Mouse (Mus musculus) testis, adult 2 months (tissue): ENCODE results near the gene Vps8. TPM values are rescaled to one million over a fixed set of nuclear protein-coding genes. Genes with fewer than 3 reads are reported as not detected.

ENCODE experiments used
- H3K27ac ChIP-seq: fragments of 200-500 bp; 2 replicates; pipeline ENCODE4 v1.5.1; 2012; ENCODE audit warnings: low read depth, low read length; ENCODE audit not compliant: control insufficient read depth, insufficient read depth
- H3K27me3 ChIP-seq: fragments of 200-500 bp; 2 replicates; pipeline ENCODE4 v1.6.1; 2012; ENCODE audit warnings: mild to moderate bottlenecking, low read length, moderate library complexity; ENCODE audit not compliant: control insufficient read depth, insufficient read depth
- H3K36me3 ChIP-seq: fragments of 200-500 bp; 2 replicates; pipeline ENCODE4 v1.6.1; 2012; ENCODE audit warnings: mild to moderate bottlenecking, low read length; ENCODE audit not compliant: control insufficient read depth, insufficient read depth
- H3K4me1 ChIP-seq: fragments of 200-500 bp; 2 replicates; pipeline ENCODE4 v1.6.1; 2012; ENCODE audit warnings: low read length; ENCODE audit not compliant: control insufficient read depth, insufficient read depth
- H3K4me3 ChIP-seq: fragments of 200-500 bp; 2 replicates; pipeline ENCODE4 v1.5.1; 2012; ENCODE audit warnings: low read depth, mild to moderate bottlenecking, low read length, moderate library complexity, mixed read lengths; ENCODE audit not compliant: control insufficient read depth
- CTCF ChIP-seq: fragments of 200-500 bp; IDR thresholded peaks from 2 replicates; pipeline ENCODE4 v1.5.1; 2012; ENCODE audit warnings: low read depth, mild to moderate bottlenecking, inconsistent platforms, low read length, moderate library complexity; ENCODE audit not compliant: control insufficient read depth, insufficient read depth, insufficient replicate concordance
- POLR2A ChIP-seq: fragments of 200-500 bp; IDR thresholded peaks from 2 replicates; pipeline ENCODE4 v1.6.1; 2012; ENCODE audit warnings: low read depth, mild to moderate bottlenecking, inconsistent platforms, low read length, moderate library complexity; ENCODE audit not compliant: control insufficient read depth
- polyA plus RNA-seq: library from polyadenylated mRNA; depleted of rRNA; stranded (reverse); fragments of >200 nt; gene quantifications from 2 replicates; pipeline ENCODE4 v1.2.3, GENCODE M21; 2012

The Vps8 gene
- polyA plus RNA-seq, 1 experiment, result 9.6 TPM

DNA sequence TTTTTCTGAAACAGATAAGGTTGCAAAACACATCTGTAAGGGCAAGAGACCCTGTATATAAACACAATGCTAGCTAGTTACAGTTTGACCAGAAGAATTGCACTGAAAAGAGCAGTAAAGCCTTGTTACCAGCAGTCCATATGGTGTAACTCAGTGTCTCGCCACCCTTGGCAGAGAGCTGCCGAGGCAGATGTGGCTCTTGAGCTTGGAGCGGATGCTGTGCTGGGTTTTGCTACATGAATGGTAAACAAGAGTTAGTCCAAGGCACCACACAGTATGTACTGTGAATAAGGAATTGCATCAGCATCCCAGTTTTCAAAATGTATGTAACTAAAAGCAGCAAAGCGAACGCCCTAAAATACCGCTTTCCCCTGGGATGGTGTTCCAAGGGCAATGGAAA is 166.2 kb downstream of the Vps8 start:
- no peaks in the 10 kb centered on the region for H3K36me3 ChIP-seq
- no peaks in the 10 kb centered on the region for H3K27me3 ChIP-seq
- TF ChIP-seq CTCF, result no peak
- no peak for TF ChIP-seq POLR2A
- no peaks in the 10 kb centered on the region for H3K4me1 ChIP-seq
- no peak overlapping the region for H3K4me3 ChIP-seq
- no peak overlapping the region for H3K27ac ChIP-seq

DNA sequence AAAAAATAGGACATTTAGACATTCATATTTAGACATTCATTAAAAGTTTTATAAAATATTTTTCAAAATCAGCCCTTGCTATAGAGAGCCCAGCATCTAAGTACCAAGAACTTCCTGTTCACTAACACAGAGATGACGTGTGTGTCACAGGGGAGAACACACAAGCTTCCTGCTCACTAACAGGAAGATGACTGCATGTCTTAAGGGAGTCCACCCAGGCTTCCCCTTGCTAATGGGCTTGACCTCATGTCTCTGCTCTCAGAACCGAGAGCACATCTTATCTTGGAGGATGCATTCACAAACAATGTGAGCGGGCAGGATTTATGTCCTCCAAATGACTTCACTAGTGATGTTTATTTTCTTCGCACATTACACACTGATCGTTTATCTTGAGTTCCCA is 167.9 kb downstream of the Vps8 start:
- H3K4me1 ChIP-seq, result no peaks in the 10 kb centered on the region
- H3K4me3 ChIP-seq, result no peak overlapping the region
- H3K36me3 ChIP-seq, result no peaks in the 10 kb centered on the region
- TF ChIP-seq CTCF, result no peak
- TF ChIP-seq POLR2A, result no peak
- H3K27ac ChIP-seq, result no peak overlapping the region
- no peaks in the 10 kb centered on the region for H3K27me3 ChIP-seq

DNA sequence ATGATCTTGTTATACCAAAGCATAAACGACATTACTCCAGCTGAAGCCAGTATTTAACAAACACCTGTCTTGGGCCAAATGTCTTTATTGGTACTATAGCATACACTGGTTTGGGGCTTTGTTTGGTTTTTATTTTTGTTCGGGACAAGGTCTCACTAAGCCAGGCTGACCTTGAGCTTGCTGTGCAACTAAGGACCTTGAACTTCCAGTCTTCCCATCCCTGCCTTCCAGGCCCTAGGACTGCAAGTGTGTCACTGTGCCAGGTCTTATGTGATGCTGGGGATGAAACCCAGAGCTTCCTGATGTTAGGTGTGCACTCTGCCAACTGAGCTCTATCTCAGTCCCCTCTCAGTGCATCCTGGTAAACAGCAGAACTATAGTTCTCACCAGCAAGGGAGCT is 168.6 kb downstream of the Vps8 start:
- H3K36me3 ChIP-seq, result no peaks in the 10 kb centered on the region
- TF ChIP-seq POLR2A (no peak), CTCF (no peak)

DNA sequence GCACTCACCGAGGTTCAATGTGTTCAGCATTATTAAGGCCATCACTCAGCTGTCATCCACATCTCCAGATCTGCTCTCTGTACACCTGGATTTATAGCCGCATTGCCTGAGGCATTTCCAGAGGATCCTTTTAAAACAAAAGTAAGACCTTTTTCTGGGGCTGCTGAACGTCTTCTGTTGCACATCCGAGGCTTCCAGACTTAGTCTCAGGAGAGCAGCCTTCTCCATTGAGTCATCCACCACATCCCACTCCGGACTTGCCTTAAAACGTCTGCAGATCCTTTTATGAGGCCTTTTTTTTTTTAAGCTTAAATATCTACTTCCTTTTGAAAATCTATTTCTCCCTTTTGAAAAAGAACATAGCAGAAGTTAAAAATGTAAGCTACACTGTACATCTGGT is 172.6 kb downstream of the Vps8 start:
- Histone ChIP-seq H3K4me3 (no peak overlapping the region), H3K36me3 (no peaks in the 10 kb centered on the region), H3K27ac (no peak overlapping the region), H3K4me1 (no peaks in the 10 kb centered on the region), H3K27me3 (no peaks in the 10 kb centered on the region)
- TF ChIP-seq POLR2A, result no peak
- TF ChIP-seq CTCF, result no peak

More for the DNA sequence above, 168.6 kb downstream of the Vps8 start:
- Histone ChIP-seq H3K4me3 (no peak overlapping the region), H3K27me3 (no peaks in the 10 kb centered on the region), H3K27ac (no peak overlapping the region), H3K4me1 (no peaks in the 10 kb centered on the region)

DNA sequence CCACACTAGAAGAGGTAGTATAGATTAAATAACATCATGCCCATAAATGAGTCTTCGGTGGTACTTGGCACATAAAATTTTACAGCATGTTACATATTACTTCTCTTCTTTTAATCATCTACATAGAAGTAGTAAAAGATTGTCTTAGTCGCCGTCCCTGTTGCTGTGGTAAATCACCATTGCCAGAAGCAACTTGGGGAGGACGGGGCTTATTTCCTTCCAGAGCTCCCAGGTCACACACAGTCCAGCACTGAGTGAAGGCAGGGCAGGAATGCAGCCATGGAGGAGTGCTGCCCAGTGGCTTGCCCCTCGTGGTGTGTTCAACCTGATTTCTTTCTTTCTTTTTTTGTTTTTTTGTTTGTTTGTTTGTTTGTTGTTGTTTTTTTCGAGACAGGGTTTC is 181.4 kb downstream of the Vps8 start:
- no peaks in the 10 kb centered on the region for H3K4me1 ChIP-seq
- TF ChIP-seq CTCF (no peak), POLR2A (no peak)
- no peak overlapping the region for H3K4me3 ChIP-seq
- no peak overlapping the region for H3K27ac ChIP-seq
- H3K36me3 ChIP-seq, result no peaks in the 10 kb centered on the region
- H3K27me3 ChIP-seq, result no peaks in the 10 kb centered on the region

DNA sequence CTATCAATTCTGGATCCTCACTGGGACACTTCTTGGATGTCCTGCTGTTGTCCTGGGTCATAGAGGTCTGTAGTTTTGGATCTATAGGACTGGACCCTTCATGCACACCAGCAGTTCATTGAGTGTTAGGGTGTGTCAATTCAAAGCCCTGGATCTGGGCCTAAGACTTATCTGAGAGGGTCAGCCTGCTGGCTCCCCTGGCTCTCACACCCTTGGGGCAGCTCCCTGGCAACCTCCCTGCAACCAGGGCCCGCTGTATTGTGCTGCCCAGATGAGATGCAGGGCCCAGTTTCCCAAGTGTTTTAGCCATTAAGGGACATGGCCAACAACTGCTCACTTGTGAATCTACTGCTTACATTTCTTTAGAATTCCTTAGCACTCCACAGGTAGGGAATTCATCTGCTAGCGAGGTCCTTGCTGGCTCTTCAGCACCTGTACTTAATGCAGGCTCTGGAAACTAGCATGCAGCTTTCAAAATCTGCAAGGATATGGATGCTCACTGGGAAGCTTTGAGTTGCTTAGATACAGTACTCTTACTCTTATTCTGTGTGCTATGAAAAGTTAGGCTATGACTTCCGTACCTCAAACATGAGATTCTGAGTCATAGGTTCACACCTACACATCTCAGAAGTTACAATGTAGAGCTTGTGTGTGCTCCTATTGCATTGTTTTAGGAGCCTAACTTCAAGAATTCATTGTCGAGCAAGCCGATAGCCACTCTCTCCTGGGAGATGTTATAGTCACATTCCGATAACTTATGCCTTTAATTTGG is 183.5 kb downstream of the Vps8 start:
- no peak overlapping the region for H3K27ac ChIP-seq
- no peaks in the 10 kb centered on the region for H3K4me1 ChIP-seq

DNA sequence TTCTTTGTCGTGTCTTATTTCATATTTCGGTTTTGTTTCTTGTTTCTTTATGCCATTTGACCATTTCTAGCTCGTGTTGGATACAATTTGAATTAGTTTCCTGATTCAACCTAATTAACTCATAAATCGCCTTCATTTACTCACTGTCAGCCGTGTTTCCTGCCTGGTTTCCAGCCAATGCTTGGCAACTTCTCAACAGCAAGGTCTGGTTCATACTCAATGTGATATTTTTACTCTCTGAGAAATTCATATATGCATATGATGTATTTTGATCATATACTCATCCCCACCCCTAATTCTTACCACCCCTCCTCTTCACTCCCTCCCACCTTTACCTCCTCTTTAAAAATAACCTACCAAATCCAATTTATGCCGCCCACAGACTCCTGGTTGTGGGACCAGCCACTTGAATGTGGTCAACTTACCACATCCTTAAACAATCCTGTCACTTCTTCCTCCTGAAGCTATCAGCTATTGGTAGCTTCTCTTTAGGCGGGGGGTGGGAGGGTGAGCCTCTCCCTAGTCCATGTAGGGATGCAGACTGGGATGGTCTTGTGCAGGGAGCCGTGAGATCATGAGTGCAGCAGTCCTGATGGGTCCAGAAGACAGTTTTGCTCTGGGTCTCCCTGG is 184.2 kb downstream of the Vps8 start:
- Histone ChIP-seq H3K27ac (no peak overlapping the region), H3K4me3 (no peak overlapping the region), H3K4me1 (no peaks in the 10 kb centered on the region), H3K27me3 (no peaks in the 10 kb centered on the region), H3K36me3 (no peaks in the 10 kb centered on the region)
- no peak for TF ChIP-seq CTCF

More for the DNA sequence above, 183.5 kb downstream of the Vps8 start:
- no peaks in the 10 kb centered on the region for H3K36me3 ChIP-seq
- no peak overlapping the region for H3K4me3 ChIP-seq
- TF ChIP-seq POLR2A (no peak), CTCF (no peak)
- no peaks in the 10 kb centered on the region for H3K27me3 ChIP-seq
